Mouse (Mus musculus): ENCODE measurements around the gene Ddost. TPM values are rescaled to one million over a fixed set of nuclear protein-coding genes. Genes with fewer than 3 reads are reported as not detected.

Gene Ddost
- polyA plus RNA-seq, 1 experiment = 244 TPM

- 42% methylated on average over 8 of the region's 8 CpGs for WGBS
- no peak overlapping the region for H3K4me3 ChIP-seq (ENCODE audit: low read depth, low read length)
- peaks cover 53% of the 10 kb centered on the region for H3K36me3 ChIP-seq (ENCODE audit: control insufficient read depth, insufficient read depth, low read length)
- no peak for TF ChIP-seq POLR2A (IDR thresholded peaks at IDR 0.05; ENCODE audit: low read depth, low read length)
- TF ChIP-seq CTCF (IDR thresholded peaks at IDR 0.05; ENCODE audit: extremely low read depth, insufficient read length, insufficient replicate concordance, low read depth, low read length) = peak; percentile 90; the same call in 1 of the 2 replicates
- H3K27me3 ChIP-seq (ENCODE audit: control insufficient read depth, insufficient read depth, low read length) = no peaks in the 10 kb centered on the region
- no peak overlapping the region for H3K27ac ChIP-seq (ENCODE audit: insufficient read depth, low read depth, low read length)
- H3K4me1 ChIP-seq (ENCODE audit: control insufficient read depth, insufficient read depth, insufficient read length, low read length) = peaks cover 5% of the 10 kb centered on the region
Observed at GRCm38 (mm10) chr4:138311595-138311994, 7.1 kb downstream of the Ddost start.

- Histone ChIP-seq H3K4me1 (ENCODE audit: control insufficient read depth, insufficient read depth, insufficient read length, low read length) (peaks cover 5% of the 10 kb centered on the region), H3K27ac (ENCODE audit: insufficient read depth, low read depth, low read length) (no peak overlapping the region), H3K27me3 (ENCODE audit: control insufficient read depth, insufficient read depth, low read length) (no peaks in the 10 kb centered on the region), H3K4me3 (ENCODE audit: low read depth, low read length) (no peak overlapping the region), H3K36me3 (ENCODE audit: control insufficient read depth, insufficient read depth, low read length) (peaks cover 55% of the 10 kb centered on the region)
- WGBS = 88% methylated on average over 3 of the region's 3 CpGs
- TF ChIP-seq POLR2A (IDR thresholded peaks at IDR 0.05; ENCODE audit: low read depth, low read length) (no peak), CTCF (IDR thresholded peaks at IDR 0.05; ENCODE audit: extremely low read depth, insufficient read length, insufficient replicate concordance, low read depth, low read length) (no peak)
Observed at GRCm38 (mm10) chr4:138312105-138312504, 7.6 kb downstream of the Ddost start.

GRCm38 (mm10) chr4:138313021-138313420 lies 8.5 kb downstream of the Ddost start:
- WGBS = 85% methylated on average over 11 of the region's 11 CpGs
- Histone ChIP-seq H3K4me3 (ENCODE audit: low read depth, low read length) (no peak overlapping the region), H3K36me3 (ENCODE audit: control insufficient read depth, insufficient read depth, low read length) (peaks cover 57% of the 10 kb centered on the region), H3K27me3 (ENCODE audit: control insufficient read depth, insufficient read depth, low read length) (no peaks in the 10 kb centered on the region), H3K27ac (ENCODE audit: insufficient read depth, low read depth, low read length) (no peak overlapping the region), H3K4me1 (ENCODE audit: control insufficient read depth, insufficient read depth, insufficient read length, low read length) (no peaks in the 10 kb centered on the region)
- TF ChIP-seq CTCF (IDR thresholded peaks at IDR 0.05; ENCODE audit: extremely low read depth, insufficient read length, insufficient replicate concordance, low read depth, low read length) = no peak
- TF ChIP-seq POLR2A (IDR thresholded peaks at IDR 0.05; ENCODE audit: low read depth, low read length) = no peak

- 87% methylated on average over 4 of the region's 4 CpGs for WGBS
- Histone ChIP-seq H3K27ac (ENCODE audit: insufficient read depth, low read depth, low read length) (no peak overlapping the region), H3K4me3 (ENCODE audit: low read depth, low read length) (no peak overlapping the region), H3K4me1 (ENCODE audit: control insufficient read depth, insufficient read depth, insufficient read length, low read length) (no peaks in the 10 kb centered on the region), H3K27me3 (ENCODE audit: control insufficient read depth, insufficient read depth, low read length) (no peaks in the 10 kb centered on the region), H3K36me3 (ENCODE audit: control insufficient read depth, insufficient read depth, low read length) (peaks cover 55% of the 10 kb centered on the region)
- TF ChIP-seq CTCF (IDR thresholded peaks at IDR 0.05; ENCODE audit: extremely low read depth, insufficient read length, insufficient replicate concordance, low read depth, low read length) (no peak), POLR2A (IDR thresholded peaks at IDR 0.05; ENCODE audit: low read depth, low read length) (no peak)
Observed at GRCm38 (mm10) chr4:138313795-138314194, 9.3 kb downstream of the Ddost start.

- H3K27me3 ChIP-seq (ENCODE audit: control insufficient read depth, insufficient read depth, low read length) = no peaks in the 10 kb centered on the region
- no peak overlapping the region for H3K4me3 ChIP-seq (ENCODE audit: low read depth, low read length)
- 71% methylated on average over 9 of the region's 9 CpGs for WGBS
- H3K4me1 ChIP-seq (ENCODE audit: control insufficient read depth, insufficient read depth, insufficient read length, low read length) = no peaks in the 10 kb centered on the region
- peak; percentile 57; the same call in 1 of the 2 replicates for TF ChIP-seq CTCF (IDR thresholded peaks at IDR 0.05; ENCODE audit: extremely low read depth, insufficient read length, insufficient replicate concordance, low read depth, low read length)
- TF ChIP-seq POLR2A (IDR thresholded peaks at IDR 0.05; ENCODE audit: low read depth, low read length) = no peak
- peaks cover 46% of the 10 kb centered on the region for H3K36me3 ChIP-seq (ENCODE audit: control insufficient read depth, insufficient read depth, low read length)
- H3K27ac ChIP-seq (ENCODE audit: insufficient read depth, low read depth, low read length) = no peak overlapping the region
Observed at GRCm38 (mm10) chr4:138315781-138316180, 11.3 kb downstream of the Ddost start.

GRCm38 (mm10) chr4:138316369-138316768 lies 11.8 kb downstream of the Ddost start:
- H3K27me3 ChIP-seq (ENCODE audit: control insufficient read depth, insufficient read depth, low read length) = no peaks in the 10 kb centered on the region
- WGBS = 94% methylated on average over 6 of the region's 6 CpGs
- peak; percentile 43; the same call in 1 of the 2 replicates for TF ChIP-seq CTCF (IDR thresholded peaks at IDR 0.05; ENCODE audit: extremely low read depth, insufficient read length, insufficient replicate concordance, low read depth, low read length)
- TF ChIP-seq POLR2A (IDR thresholded peaks at IDR 0.05; ENCODE audit: low read depth, low read length) = no peak
- no peaks in the 10 kb centered on the region for H3K4me1 ChIP-seq (ENCODE audit: control insufficient read depth, insufficient read depth, insufficient read length, low read length)
- H3K4me3 ChIP-seq (ENCODE audit: low read depth, low read length) = no peak overlapping the region
- H3K36me3 ChIP-seq (ENCODE audit: control insufficient read depth, insufficient read depth, low read length) = peaks cover 40% of the 10 kb centered on the region
- H3K27ac ChIP-seq (ENCODE audit: insufficient read depth, low read depth, low read length) = no peak overlapping the region

- WGBS = 63% methylated on average over 6 of the region's 6 CpGs
- no peaks in the 10 kb centered on the region for H3K4me1 ChIP-seq (ENCODE audit: control insufficient read depth, insufficient read depth, insufficient read length, low read length)
- no peaks in the 10 kb centered on the region for H3K27me3 ChIP-seq (ENCODE audit: control insufficient read depth, insufficient read depth, low read length)
- peaks cover 22% of the 10 kb centered on the region for H3K36me3 ChIP-seq (ENCODE audit: control insufficient read depth, insufficient read depth, low read length)
- no peak overlapping the region for H3K27ac ChIP-seq (ENCODE audit: insufficient read depth, low read depth, low read length)
- TF ChIP-seq POLR2A (IDR thresholded peaks at IDR 0.05; ENCODE audit: low read depth, low read length) (no peak), CTCF (IDR thresholded peaks at IDR 0.05; ENCODE audit: extremely low read depth, insufficient read length, insufficient replicate concordance, low read depth, low read length) (peak; percentile 83; the same call in 1 of the 2 replicates)
- no peak overlapping the region for H3K4me3 ChIP-seq (ENCODE audit: low read depth, low read length)
Observed at GRCm38 (mm10) chr4:138318509-138319266, 14.2 kb downstream of the Ddost start.

Measured in small intestine, adult 2 months (tissue).